Mouse (Mus musculus): ENCODE measurements around the gene Il9r. TPM values are rescaled to one million over a fixed set of nuclear protein-coding genes. Genes with fewer than 3 reads are reported as not detected.
"Not testable (repeated sequence)": the region's sequence is repeated elsewhere in the genome, so short reads cannot be mapped to it uniquely, and the experiment has no call there.

Gene Il9r
- total and polyA plus RNA-seq, 3 experiments = 20.0 to 52.1 (median 47.5) TPM

GRCm38 (mm10) chr11:32200992-32201391, 913 bp upstream of the Il9r start:
- H3K27ac ChIP-seq (ENCODE audit: insufficient read depth, low read depth); H3K9ac ChIP-seq (ENCODE audit: insufficient read depth, low read depth); dilution Hi-C loops (cut with MboI; ENCODE audit: extremely low pct_ligation_motif_present, extremely low pct_unique_long_range_greater_than_20kb, low sequenced_read_pairs); H3K4me3 ChIP-seq (replicated peaks in 1 of 3; ENCODE audit: low read depth in 2 of 3, low read length in 2 of 3, poor library complexity in 1 of 3); H3K9me3 ChIP-seq (replicated peaks; ENCODE audit: low read length); H3K79me2 ChIP-seq (replicated peaks; ENCODE audit: control insufficient read depth, extremely low read depth, insufficient read depth, poor library complexity, severe bottlenecking); H3K36me3 ChIP-seq (replicated peaks in 1 of 2; ENCODE audit: control insufficient read depth in 1 of 2, insufficient read depth in 1 of 2, low read length in 1 of 2); H3K27me3 ChIP-seq (replicated peaks): not testable (repeated sequence)
- peaks cover 16 to 66% of the 10 kb centered on the region in 2 experiments for H3K4me1 ChIP-seq (ENCODE audit: control insufficient read depth in 1 of 2, insufficient read depth in 2 of 2)
- TF ChIP-seq CTCF (conservative IDR thresholded peaks at IDR 0.05 in 1 of 2, IDR thresholded peaks at IDR 0.05 in 1 of 2; ENCODE audit: low read depth in 2 of 2, low read length in 2 of 2) = peak in 1 of 2 experiments; percentile 59; a peak in 2 of 4 replicates
- peak; percentile 49 for TF ChIP-seq SMC3 (IDR thresholded peaks at IDR 0.05; ENCODE audit: low read depth, low read length)
- peak; percentile 52; the same call in 1 of the 2 replicates for TF ChIP-seq MYC (IDR thresholded peaks at IDR 0.05; ENCODE audit: low read depth, low read length)
- peak overlapping the region; percentile 48; the same call in 1 of the 2 replicates for H3K4me2 ChIP-seq (ENCODE audit: insufficient read depth, low read depth, poor library complexity, severe bottlenecking)
- in situ Hi-C loops (cut with MboI; ENCODE audit: low pct_ligation_motif_present, low pct_unique_long_range_greater_than_20kb, low sequenced_read_pairs) = loop anchor here (5.0 kb wide), 1 partner anchor 36 kb away; no protein-coding TSS in a partner anchor
- DNase-seq (ENCODE audit: extremely low read depth) = peak; percentile 54

DNA sequence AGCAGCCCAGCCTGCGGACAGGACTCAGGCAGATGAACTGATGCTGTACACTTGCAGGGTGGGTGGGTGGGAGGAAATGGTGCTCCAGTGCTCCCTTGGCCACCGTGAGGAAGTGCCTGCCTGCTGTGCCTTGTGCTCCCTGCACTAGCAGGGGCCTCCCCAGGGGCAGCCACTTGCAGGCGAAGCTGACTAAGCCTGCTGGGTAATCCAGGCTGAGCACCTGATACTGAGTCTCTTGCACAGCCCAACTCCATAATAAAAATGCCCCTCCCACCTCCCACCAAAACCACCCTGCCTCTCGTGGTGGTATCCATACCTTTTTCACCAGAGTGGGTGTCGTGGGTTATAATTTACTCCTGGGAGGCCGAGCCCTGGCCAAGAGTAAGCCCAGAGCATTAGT, 849 bp downstream of the Il9r start:
- Histone ChIP-seq H3K36me3 (replicated peaks in 1 of 2; ENCODE audit: control insufficient read depth in 1 of 2, insufficient read depth in 1 of 2, low read length in 1 of 2) (peaks cover 0 to 13% of the 10 kb centered on the region in 2 experiments), H3K9me3 (replicated peaks; ENCODE audit: low read length) (no peaks in the 10 kb centered on the region), H3K79me2 (replicated peaks; ENCODE audit: control insufficient read depth, extremely low read depth, insufficient read depth, poor library complexity, severe bottlenecking) (no peaks in the 10 kb centered on the region), H3K27me3 (replicated peaks) (no peaks in the 10 kb centered on the region), H3K9ac (ENCODE audit: insufficient read depth, low read depth) (no peak overlapping the region), H3K4me3 (replicated peaks in 1 of 3; ENCODE audit: low read depth in 2 of 3, low read length in 2 of 3, poor library complexity in 1 of 3) (peak overlapping the region; percentile 40 to 61 (median 57)), H3K27ac (ENCODE audit: insufficient read depth, low read depth) (no peak overlapping the region), H3K4me1 (ENCODE audit: control insufficient read depth in 1 of 2, insufficient read depth in 2 of 2) (peaks cover 16 to 75% of the 10 kb centered on the region in 2 experiments), H3K4me2 (ENCODE audit: insufficient read depth, low read depth, poor library complexity, severe bottlenecking) (0 out of 2 replicates have a peak overlapping the region, but pooled peaks have one; percentile 10)
- dilution Hi-C loops (cut with MboI; ENCODE audit: extremely low pct_ligation_motif_present, extremely low pct_unique_long_range_greater_than_20kb, low sequenced_read_pairs) (no loop called here), in situ Hi-C loops (cut with MboI; ENCODE audit: low pct_ligation_motif_present, low pct_unique_long_range_greater_than_20kb, low sequenced_read_pairs) (no loop called here)
- peak; percentile 91 for DNase-seq (ENCODE audit: extremely low read depth)
- TF ChIP-seq E2F4 (IDR thresholded peaks at IDR 0.05; ENCODE audit: insufficient replicate concordance, low read depth, low read length) (no peak), JUN (IDR thresholded peaks at IDR 0.05; ENCODE audit: insufficient read depth, low read depth, low read length) (no peak), NRF1 (IDR thresholded peaks at IDR 0.05; ENCODE audit: low read depth, low read length) (no peak), GABPA (IDR thresholded peaks at IDR 0.05; ENCODE audit: insufficient replicate concordance, low read depth, low read length) (no peak), MXI1 (IDR thresholded peaks at IDR 0.05; ENCODE audit: low read depth, low read length) (no peak), USF1 (IDR thresholded peaks at IDR 0.05; ENCODE audit: low read depth, low read length) (no peak), POLR2AphosphoS2 (IDR thresholded peaks at IDR 0.05; ENCODE audit: low read depth, low read length) (no peak), ZMIZ1 (IDR thresholded peaks at IDR 0.05; ENCODE audit: low read depth, low read length) (no peak), IRF4 (IDR thresholded peaks at IDR 0.05; ENCODE audit: low read depth, low read length) (no peak), MAX (IDR thresholded peaks at IDR 0.05; ENCODE audit: low read length) (peak; percentile 42; the same call in 1 of the 2 replicates), MYC (IDR thresholded peaks at IDR 0.05; ENCODE audit: low read depth, low read length) (no peak), NELFE (IDR thresholded peaks at IDR 0.05; ENCODE audit: low read depth, low read length) (peak; percentile 34; the same call in 1 of the 2 replicates), ZNF384 (IDR thresholded peaks at IDR 0.05; ENCODE audit: low read depth, low read length) (no peak), POLR2A (IDR thresholded peaks at IDR 0.05; ENCODE audit: low read depth, low read length) (peak; percentile 22; the same call in 1 of the 2 replicates), TBP (conservative IDR thresholded peaks at IDR 0.05; ENCODE audit: low read depth, low read length) (no peak; the same call in 1 of the 2 replicates), ETS1 (conservative IDR thresholded peaks at IDR 0.05; ENCODE audit: low read depth, low read length) (peak; percentile 59), TCF12 (IDR thresholded peaks at IDR 0.05; ENCODE audit: low read depth, low read length) (peak; percentile 54; the same call in 1 of the 2 replicates), SIN3A (IDR thresholded peaks at IDR 0.05; ENCODE audit: low read length) (peak; percentile 44; the same call in 1 of the 2 replicates), SMC3 (IDR thresholded peaks at IDR 0.05; ENCODE audit: low read depth, low read length) (no peak), CHD1 (IDR thresholded peaks at IDR 0.05; ENCODE audit: low read depth, low read length) (no peak), RCOR1 (conservative IDR thresholded peaks at IDR 0.05; ENCODE audit: low read depth, low read length) (no peak), BHLHE40 (IDR thresholded peaks at IDR 0.05; ENCODE audit: low read depth, low read length) (peak; percentile 48), ZKSCAN1 (IDR thresholded peaks at IDR 0.05; ENCODE audit: borderline replicate concordance, low read depth, low read length) (no peak), UBTF (IDR thresholded peaks at IDR 0.05; ENCODE audit: low read depth, low read length) (0 out of 2 replicates have a peak, but pooled peaks have one; percentile 25)
